Mouse (Mus musculus) T-cell, adult 2 months (primary cell): ENCODE measurements around the gene Mrpl46.
A peak's percentile ranks its signal among the peaks of the same experiment; 100 is the strongest.

ENCODE experiments used
- DNase-seq: peaks from one replicate; pipeline ENCODE4 v3.0.0; 2022; ENCODE audit warnings: low spot score

Gene Mrpl46

DNA sequence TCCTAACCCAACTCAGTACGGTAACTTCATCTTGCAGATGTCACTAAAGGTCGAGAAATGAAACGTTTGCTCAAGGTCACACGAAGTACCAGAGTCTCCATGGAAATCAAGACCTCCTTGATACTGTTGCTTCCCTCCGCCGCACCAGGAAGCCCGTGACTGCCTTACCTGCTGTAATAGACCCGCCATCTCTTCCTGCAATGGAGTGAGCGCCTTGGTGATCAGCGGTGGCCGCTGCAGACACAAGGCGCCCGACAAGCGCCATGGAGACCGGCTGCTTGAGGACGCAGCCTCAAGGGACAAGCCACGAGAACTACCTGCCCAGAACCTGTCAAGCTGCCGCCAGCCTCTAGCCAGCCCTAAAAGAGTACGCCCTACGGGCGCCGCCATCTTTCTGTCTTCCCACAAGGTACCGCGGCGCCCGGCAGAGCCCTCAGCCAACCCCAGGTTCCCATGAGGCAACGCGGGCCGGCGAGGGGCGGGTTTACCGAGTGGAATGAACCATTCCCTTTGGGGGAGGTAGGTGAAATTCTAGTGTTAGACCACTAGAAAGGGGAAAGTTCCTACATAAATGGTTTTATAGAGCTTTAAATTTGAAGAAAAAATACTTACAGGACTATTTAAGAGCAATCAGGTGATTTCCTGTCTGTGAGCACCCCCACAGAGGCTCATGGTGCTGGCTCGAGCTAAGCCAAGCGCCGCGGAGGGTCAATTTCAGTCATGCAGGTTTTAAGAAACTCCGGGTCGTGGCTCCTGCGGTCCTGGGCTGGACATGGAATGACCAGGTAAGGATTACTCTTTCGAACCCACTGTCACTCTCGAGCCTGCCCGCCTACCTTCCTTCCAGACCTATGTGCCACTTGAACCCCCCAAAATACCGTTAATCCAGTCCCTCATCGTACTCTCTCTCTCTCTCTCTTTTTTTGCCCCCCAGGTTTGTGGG lies at the start of gene Mrpl46, which contains the start of gene Mrps11:
Gene Mrpl46 (minus strand): TSS at position 893 of the 943 bp plus-strand sequence.
Gene Mrps11 (plus strand): TSS at position 481 of the 943 bp plus-strand sequence.
- DNase-seq = peak; percentile 86

DNA sequence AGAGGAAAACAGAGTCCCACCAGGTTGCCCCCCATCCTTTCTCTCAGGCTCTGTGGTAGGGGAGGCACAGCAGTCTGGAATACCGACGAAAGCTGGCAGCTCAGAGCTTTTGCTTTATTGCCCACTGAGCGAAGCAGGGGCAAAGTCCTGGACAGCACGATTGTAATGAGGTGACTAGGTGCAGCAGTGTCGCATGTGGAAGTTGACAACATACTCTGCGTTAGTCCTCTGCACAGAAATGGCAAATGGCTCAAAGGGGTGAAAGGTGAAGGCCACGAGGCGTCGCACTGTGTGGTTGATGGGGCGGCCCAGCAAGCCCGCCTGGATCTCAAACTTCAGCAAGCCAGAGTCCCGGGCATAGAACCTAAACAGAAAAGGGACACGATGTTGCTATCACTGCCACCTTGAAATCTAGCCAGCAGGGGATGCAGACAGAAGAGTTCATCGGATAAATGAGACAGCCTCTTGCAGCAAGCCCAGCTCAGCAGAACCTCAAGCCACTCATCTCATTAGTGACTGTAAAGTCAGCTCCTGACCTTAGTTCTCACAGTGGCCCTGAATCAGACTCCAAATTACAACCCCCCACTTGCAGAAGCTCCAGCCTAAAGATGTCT lies 44.5 kb upstream of the Mrpl46 start:
- no peak for DNase-seq

DNA sequence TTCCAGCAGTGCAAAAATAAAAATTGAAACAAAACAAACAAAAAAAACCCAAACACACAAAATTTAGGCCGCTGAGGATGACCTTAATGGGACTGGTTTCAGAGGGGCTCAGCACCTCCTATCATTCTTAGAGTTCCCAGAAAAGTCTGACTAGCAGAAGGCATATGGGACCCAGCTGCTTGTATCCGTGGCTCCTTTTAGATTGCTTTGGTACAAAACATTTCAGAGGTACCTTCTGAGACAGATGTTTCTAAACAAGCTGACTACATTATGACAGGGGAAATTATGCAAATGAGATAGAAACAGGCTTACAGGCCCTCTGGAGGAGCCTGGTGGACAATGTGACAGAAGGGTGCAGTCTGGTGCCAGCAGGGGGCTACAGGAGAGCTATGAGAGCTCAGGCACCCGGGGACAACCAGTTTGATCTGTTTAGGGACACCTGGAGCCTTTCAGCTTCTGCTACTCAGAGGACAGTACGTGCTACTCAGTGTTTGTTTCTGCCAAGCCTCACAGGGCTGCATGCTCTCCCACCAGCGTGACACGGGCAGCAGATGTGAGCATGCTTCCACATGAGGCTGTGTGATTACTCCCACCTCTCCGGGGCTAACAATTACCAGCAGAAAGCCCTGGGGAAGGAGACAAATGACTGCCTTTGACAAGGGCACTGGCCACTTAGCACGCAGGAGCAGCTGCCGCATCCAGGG lies 43.5 kb upstream of the Mrpl46 start:
- DNase-seq = no peak

DNA sequence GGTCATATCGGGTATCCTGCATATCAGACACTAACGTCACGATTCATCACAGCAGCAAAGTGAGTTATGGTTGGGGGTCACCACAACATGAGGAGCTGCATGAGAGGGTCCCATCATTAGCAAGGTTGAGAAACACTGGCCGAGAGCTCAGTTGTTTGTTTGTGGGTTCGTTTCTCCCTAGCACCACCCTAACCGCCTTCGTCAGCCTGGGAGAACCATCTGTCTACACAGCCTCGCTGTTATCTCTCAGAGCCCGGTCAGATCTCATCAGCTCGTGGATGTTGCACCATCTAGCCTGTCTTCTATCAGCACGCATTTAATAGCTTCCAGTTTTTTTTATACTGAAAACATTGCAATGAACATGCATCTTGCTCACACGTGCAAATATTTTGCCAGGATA lies 35.0 kb upstream of the Mrpl46 start:
- DNase-seq = no peak

DNA sequence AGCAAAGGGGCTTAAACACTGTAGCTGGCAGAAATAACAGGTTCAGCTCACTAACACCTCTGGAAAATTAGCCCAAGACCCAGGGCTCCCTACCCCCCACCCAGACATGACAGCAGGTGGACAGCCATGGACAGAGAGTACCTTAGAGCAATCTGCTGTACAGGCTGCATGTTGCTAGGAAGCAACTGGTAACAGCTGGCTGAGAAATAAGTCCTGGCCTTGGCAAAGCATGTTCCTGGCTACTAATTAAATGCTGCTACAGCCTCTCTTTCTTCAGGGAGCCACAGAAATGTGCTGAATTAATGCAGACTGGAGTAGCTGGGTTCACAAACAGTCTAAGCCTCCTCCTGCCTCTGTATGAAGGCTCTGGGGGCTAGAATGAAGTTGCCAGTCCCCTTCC lies 31.4 kb upstream of the Mrpl46 start:
- DNase-seq = no peak

DNA sequence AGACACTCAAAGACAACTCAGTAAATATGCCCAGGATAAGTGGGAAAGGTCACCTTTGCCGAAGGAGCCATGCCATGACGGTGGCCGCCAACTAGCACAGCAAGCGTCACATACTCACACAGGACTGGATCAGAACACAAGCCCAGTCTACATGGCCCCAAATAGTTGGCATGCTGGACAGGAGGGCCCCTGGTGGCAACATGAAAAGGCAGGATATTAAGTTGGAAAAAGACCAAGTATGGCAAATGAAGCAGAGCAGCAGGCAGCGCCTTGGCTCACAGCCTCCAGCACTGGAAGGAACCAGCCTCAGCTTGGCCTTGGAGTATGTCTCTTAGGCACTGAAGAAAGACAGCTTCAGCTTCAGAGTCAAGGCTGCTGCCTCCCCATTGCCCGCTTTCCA lies 30.5 kb upstream of the Mrpl46 start:
- no peak for DNase-seq

DNA sequence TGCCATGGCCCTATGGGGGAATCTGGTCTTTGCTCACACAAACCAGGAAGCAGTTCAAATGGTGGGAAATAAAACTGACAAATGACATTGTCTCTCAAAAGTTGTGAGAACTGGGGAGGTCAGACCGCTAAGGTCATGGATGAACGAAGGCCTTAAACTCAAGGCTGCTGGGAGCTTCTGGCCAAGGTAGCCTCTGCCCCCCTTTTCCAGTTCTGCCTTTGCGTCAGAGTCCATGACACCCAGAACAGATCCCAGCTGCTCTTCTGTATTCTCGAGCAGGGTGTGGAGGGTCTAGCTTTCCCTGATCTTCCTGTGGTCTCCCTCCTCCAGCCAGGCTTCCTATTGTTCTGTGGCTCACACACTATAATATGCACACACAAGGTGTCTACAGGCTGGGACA lies 23.9 kb upstream of the Mrpl46 start:
- no peak for DNase-seq

DNA sequence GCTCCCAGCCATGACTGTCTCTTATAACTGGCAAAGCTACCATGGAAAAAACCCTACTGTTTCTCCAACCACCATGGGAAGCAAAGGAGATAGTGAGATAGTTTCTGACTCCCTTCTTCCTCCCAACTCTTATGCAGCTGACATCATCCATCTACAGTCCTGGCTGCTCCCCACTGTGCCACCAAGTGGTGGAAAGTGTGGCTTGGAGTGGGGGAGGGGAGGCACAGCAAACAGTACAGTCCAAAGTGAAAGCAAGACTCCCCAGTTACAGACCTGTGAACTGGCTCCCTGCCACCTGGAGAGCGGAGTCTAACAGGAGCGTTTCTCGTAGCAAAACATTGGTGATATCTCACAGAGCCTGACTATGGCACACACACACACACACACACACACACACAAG lies 20.5 kb upstream of the Mrpl46 start:
- no peak for DNase-seq

DNA sequence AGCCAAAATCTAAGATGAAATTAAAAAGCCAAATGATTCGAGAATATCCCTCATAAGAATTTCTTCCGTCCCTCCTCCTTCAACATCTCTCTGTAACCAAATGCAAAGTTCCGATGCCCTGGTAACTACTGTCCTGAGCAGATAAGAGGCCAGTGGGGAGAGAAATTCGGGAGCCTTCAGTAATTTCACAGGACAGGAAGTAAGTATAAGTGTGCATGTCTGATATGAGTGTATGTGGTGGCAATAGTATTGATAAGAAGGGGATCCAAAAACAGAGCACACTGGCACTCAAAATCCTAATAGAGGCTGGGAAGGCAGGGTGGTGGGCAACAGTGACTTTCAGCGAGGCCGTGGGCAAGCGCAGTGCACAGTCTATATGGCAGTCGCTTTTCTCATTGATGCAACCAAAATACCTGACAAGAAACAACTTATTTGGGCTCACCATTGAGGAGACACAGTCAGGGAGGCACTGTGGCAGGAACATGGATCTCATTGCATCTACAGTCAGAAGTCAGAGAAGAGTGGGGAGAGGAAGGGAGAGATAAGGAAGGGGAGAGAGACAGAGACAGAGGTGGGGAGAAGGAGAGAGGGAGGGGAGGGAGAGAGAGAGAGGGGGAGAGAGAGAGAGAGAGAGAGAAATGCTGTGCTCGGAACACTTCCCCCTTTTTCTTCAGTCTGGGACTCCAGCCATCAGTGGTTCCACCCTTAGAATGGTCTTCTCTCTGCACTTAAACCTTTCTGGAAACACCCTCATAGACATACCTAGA lies 16.6 kb upstream of the Mrpl46 start:
- no peak for DNase-seq

DNA sequence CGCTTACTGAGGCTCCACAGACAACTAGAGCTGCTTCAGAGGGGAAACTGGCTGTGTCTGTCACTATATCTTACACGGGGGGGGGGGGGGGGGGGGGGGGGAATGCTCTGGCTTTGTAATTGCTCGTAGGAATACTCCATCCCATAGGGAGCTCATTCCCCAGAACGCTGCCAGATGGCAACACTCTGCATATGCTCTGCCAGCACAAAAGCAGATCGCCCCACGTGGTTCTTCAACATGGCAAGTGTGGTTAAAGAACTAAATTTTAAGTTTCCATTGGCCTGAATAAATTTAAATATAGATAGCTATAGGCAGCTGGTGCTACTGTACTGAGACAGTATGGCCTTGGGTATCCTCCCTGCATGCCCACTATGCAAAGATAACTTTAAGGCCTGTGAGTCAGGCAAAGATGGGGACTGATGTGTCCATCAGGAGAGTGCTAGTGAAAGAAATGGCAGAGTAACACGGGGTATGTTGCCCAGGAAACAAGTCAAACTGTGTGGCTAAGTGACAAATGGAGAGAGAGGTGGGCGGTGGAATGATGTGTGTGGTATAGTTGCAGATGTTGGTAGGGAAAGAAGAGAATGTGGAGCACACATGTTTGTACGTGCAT lies 14.6 kb upstream of the Mrpl46 start:
- no peak for DNase-seq

DNA sequence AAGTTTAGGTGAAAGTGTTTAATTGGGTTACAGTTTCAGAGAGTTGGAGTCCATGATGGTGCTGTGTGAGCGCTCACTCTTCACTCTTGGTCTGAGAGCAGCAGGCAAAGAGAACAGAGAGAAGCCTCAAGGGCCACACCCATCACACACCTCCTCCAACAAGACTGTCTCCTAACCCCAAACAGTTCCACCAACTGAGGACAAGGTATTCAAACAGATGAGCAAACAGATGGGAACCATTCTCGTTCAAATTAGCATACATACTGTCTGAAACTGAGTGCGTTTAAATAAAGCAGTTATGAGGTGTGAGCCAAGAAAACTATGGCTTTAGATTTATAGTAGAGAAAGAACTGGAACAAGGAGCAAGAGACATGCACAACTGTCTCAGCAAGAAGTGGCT lies 13.3 kb upstream of the Mrpl46 start:
- no peak for DNase-seq

DNA sequence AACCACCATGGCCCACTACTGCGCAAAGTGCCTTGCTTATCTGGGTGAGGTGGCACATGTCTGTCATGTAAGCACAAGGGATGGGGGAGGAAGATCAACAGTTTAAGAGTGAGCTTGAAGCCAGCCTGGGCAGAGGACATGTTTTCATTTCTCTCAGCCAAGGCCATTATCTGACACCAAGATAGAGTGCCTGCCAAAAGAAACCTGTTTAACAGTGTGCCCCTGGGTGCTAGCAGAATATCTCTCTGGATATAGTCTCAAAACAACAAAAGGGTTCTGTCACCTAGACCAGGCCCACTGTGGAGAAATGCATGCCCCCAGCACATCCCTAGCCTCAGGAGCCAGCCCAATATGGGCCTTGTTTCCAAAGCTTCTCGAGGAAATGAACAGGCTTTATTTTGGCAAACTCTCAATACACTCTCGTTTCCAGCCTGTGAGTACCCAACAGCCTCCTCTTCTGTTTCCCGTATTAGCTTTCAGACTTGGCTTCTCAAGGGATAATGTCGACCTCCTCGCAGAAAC lies 11.3 kb upstream of the Mrpl46 start:
- DNase-seq = no peak

DNA sequence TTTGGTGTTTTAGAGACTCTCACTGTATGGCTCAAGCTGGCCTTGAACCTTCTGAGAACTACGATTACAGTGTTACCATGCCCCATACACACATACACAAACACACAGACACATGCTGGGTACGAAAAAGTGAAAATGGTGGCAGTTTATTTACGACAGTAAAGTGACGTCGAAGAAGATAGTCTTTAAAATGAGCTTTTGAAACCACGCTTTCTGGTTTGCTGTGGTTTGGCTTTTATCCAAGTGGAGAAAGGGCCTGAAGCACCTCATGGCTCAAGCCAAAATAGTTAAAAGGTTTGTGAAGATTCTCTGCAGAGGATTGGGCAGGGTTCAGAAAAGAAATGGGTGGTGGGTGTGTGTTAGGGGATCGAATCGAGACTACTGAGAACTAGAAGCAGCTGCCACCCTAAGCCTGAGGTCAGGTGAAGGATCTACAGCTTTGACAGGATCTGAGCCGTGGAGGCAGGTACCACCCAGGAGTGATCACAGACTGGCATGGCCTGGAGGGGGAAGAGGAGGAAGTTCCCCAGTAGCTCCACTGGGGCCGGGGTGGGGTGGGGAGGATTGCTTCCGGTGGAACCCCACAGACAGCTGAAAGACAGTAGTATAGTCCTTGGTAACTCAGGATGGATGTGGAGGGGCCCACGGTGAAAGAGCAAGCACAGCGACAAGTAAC lies 10.7 kb upstream of the Mrpl46 start:
- peak; percentile 5 for DNase-seq

DNA sequence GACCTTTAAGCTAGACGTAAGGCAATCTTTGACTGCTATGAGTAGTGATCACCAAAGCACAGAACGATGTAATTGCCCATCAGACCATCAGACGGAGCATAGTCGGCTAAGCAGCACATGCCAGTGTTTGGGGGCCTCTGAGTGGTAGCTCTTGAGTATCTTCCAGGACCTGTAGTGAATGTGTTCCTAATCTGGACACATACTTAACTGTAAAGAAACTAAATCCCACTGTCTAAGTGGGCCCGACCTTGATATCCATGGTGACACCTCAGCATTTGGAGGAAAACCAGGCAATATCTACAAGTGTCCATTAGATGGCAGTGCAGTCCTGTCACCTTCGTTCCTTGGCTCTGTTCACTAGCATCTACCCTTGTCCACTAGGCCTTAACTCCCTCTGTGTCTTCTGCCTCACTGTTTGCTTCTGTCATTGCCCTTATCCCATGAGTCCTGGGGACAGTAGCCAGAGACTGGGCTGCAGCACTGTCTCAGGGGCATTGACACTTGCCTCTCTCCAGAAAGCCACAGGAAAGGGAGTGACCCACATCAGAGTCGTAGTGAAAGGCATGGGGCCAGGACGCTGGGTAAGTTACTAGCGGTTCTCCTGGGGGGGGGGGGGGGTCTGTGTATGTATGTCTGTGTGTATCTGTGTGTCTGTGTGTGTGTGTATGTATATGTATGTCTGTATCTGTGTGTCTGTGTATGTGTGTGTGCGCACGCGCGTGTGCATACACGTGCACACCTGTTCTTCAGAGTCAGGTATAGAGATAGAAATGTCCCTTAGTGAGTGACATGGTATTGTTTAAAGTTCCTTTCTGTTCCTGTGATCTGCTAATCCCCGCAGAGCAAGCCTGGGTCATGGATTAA lies 8.3 kb upstream of the Mrpl46 start:
- DNase-seq = peak; percentile 55

DNA sequence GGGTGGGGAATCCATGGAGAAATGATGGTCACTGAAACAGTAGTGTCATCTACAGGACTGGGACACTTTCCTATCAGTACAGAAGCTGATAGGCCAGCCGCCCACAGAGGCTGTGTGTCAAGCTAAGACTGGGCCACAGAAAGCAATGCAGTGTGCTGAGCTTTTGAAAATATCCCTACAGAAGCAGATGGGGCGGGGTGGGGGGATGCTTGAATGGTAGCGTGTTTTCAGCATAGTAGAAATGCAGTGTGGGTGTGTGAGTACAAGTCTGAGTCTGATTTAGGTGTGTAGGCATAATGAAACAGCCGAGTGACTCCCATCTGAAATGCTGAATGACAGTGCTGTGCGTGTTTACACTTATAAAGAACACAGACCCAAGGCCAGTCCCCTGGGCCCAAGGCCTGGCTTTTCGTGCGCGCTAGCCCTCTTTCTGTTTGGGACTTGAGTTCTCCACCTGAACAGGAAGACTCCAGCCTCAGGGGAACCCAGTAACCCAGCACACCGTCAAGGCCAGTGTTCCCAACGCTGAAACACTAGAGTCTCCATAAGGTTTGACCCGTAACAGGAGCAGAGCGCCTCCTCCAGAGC lies 4.6 kb upstream of the Mrpl46 start:
- DNase-seq = no peak

DNA sequence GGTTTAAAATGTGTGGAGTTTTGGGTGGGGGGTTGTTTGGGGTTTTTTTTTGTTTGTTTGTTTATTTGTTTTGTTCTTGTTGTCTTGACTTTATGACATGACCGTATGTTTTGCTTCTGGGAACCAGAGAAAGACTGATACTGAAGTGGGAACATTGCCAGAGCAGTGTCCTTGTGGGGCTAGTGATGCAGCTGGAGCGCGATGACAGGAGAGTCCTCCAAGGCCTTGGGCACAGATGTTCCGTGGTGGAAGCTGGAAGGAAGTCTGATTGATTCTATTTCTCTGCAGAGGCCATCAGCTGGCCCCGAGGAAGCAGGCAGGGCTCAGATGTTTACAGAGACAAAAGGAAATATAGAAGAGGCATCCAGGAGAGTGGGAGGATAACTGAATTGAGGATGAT lies 2.6 kb upstream of the Mrpl46 start:
- DNase-seq = no peak

DNA sequence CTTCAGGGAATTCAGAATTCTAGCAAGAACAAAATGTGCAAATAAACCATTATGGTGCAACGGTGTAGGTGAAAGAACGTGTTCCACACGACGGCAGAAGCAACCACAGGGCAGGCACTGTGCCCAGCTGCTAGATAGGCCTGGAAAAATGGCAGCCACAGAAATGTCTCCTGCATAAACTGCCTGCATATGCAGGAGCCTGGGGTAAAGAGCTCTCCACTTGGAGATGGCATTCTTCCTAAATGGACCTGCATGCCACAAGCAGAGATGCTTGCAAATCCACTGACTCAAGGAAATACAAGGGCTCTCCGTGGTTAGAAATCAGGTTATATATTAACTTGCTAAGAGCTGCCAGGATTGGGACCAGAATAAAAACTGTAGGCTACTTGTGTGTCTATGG lies 4.6 kb downstream of the Mrpl46 start:
- no peak for DNase-seq

DNA sequence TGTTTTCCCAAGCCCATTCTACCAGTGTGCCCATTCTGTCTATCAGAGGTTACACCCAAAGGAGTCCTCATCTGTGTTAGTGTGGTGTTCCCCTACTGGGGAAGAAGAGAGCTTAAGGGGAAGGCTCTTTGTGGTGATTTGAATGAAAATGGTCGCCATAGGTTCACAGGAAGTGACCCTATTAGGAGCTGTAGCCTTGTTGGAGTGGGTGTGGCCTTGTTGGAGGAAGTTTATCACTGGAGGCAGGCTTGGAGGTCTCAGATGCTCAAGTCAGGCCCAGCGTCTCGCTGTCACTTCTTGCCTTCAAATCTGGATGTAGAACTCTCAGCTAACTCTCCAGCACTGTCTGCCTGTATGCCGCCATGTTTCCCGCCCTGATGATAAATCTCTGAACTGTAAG lies 12.4 kb downstream of the Mrpl46 start:
- DNase-seq = no peak

DNA sequence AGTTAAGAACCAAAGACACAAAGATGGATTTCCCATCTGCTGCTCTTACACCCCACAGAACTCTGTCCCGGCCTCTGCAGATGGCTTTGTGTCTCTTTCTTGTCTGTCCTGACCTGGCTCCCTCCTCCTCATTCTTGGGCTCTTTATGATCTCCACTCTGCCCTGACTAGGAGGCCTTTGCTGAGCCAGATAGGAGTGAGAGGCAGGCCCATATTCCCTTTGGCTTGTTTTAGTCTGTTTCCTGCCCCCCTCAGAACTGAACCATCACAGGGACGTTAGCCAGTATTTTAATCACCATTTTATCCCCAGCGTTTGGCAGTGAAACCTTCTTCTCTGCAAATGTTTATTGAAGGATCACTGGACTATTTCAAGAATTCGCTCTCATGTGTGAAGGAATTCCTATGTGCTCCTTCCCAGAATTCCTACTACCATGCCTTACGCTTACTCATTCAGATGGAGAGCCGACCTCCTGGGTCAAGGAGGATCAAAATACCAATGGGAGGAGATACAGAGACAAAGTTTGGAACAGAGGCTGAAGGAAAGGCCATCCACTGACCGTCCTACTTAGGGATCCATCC lies 14.2 kb downstream of the Mrpl46 start:
- DNase-seq = no peak
